Comparison of ENCODE assay signal across 8 mouse cellular contexts in the genomic region with DNA sequence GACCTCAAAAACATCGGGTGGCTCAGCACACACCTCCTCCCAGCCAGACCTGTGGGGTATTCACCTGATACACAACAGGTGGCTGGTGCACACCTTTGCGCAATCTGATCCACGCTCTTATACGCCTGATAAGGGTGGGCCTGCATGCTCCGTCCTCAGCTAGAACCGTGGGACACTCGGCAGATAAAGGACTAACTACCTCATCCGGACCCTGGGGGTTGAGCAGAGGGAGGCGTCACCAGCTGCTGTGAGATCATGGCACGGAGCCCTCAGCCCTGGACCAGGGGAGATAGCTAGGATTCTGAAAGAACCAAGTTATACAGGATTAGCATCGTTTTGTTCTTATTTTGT. TPM values are rescaled to one million over a fixed set of nuclear protein-coding genes. Genes with fewer than 3 reads are reported as not detected.
A peak's percentile ranks its signal among the peaks of the same experiment; 100 is the strongest.
DNase-seq lines count a peak whose midpoint lies in the region; ATAC-seq lines count a peak whose summit lies in the region.

A gene (plus strand): TSS at position 73 of the 351 bp plus-strand sequence.

- peak; percentile 50 for DNase-seq in ovary, adult 18-20 months (ENCODE audit: low spot score)
- no peak for DNase-seq in ovary, postnatal 14 days (ENCODE audit: low spot score)
- peak; percentile 78 to 79 for DNase-seq in cerebellum, postnatal 10 days
- peak; percentile 74 for DNase-seq in gastrocnemius, postnatal 10 days
- no peak for DNase-seq in limb, embryonic 10.5 days (ENCODE audit: low spot score)
- DNase-seq in mesoderm, embryonic 11.5 days (ENCODE audit: low read depth, low spot score), result peak; percentile 47
- peak; percentile 59 to 66 for DNase-seq in spleen, postnatal 14 days (ENCODE audit: low spot score in 2 of 2)

- peak within 1 kb of the TSS; percentile 94 for H3K4me3 ChIP-seq in hindbrain, embryonic 16.5 days (ENCODE audit: low read length)
- H3K4me3 ChIP-seq in limb, embryonic 10.5 days, result peak within 1 kb of the TSS; percentile 72

- H3K4me2 ChIP-seq in hindbrain, embryonic 16.5 days (ENCODE audit: low read length), result peak within 1 kb of the TSS; percentile 79

- H3K9me3 ChIP-seq in hindbrain, embryonic 16.5 days (ENCODE audit: control insufficient read depth, low read length), result no peaks in the 10 kb centered on the region
- H3K9me3 ChIP-seq in limb, embryonic 10.5 days (replicated peaks), result no peaks in the 10 kb centered on the region

- H3K27ac ChIP-seq in hindbrain, embryonic 16.5 days (ENCODE audit: low read depth, low read length), result peak within 1 kb of the TSS; percentile 93
- H3K27ac ChIP-seq in limb, embryonic 10.5 days, result peak within 1 kb of the TSS; percentile 91

- peaks cover 29% of the 10 kb centered on the region for H3K4me1 ChIP-seq in hindbrain, embryonic 16.5 days (ENCODE audit: control insufficient read depth, insufficient read depth, low read depth, low read length)
- peaks cover 27% of the 10 kb centered on the region for H3K4me1 ChIP-seq in limb, embryonic 10.5 days

- H3K27me3 ChIP-seq in hindbrain, embryonic 16.5 days (replicated peaks; ENCODE audit: control insufficient read depth, insufficient read depth, low read length), result no peaks in the 10 kb centered on the region
- no peaks in the 10 kb centered on the region for H3K27me3 ChIP-seq in limb, embryonic 10.5 days (ENCODE audit: low read depth, poor library complexity, severe bottlenecking)

- H3K36me3 ChIP-seq in hindbrain, embryonic 16.5 days (ENCODE audit: control insufficient read depth, insufficient read depth, low read length), result no peaks in the 10 kb centered on the region
- peaks cover 4% of the 10 kb centered on the region; the same call in 1 of the 2 replicates for H3K36me3 ChIP-seq in limb, embryonic 10.5 days

- H3K9ac ChIP-seq in hindbrain, embryonic 16.5 days (ENCODE audit: low read depth, low read length), result peak within 1 kb of the TSS; percentile 87

- under 1% methylated on average over 11 of the region's 11 CpGs for WGBS in hindbrain, embryonic 16.5 days
- 2% methylated on average over 11 of the region's 11 CpGs for WGBS in limb, embryonic 10.5 days

- ATAC-seq in hindbrain, embryonic 16.5 days, result peak; percentile 15

RNA-seq across cellular contexts. Expression of the gene that starts here (rescaled TPM):
- under 1 TPM in 1 of 2 experiments, not detected in 1; 0.18 TPM for total RNA-seq in gastrocnemius, postnatal 10 days (2021)
- polyA plus RNA-seq in hindbrain, embryonic 16.5 days (2015; fragmentation: Nextera tagmentation; extraction: Ambion mirVana), result not detected in 2 replicates
- not detected in 2 replicates for polyA plus RNA-seq in limb, embryonic 10.5 days (2016; fragmentation: Nextera tagmentation; extraction: Ambion mirVana)

Comparison
In these comparisons a context has a peak if more than half of its experiments do, and no peak if none do; other contexts are left out.
1. DNase-seq: peak in ovary, adult 18-20 months (single experiment), cerebellum, postnatal 10 days (2 of 2), mesoderm, embryonic 11.5 days (single experiment) and spleen, postnatal 14 days (2 of 2); none in ovary, postnatal 14 days (single experiment) and limb, embryonic 10.5 days (single experiment).
2. Peak in DNase-seq in gastrocnemius, postnatal 10 days; RNA of the gene not detected or under 1 TPM.
3. Peak in ATAC-seq, H3K4me3 ChIP-seq, H3K27ac ChIP-seq, H3K9ac ChIP-seq and H3K4me2 ChIP-seq in hindbrain, embryonic 16.5 days; RNA of the gene not detected or under 1 TPM.